Mouse (Mus musculus): ENCODE measurements around the gene Wipi1.
A peak's percentile ranks its signal among the peaks of the same experiment; 100 is the strongest.

Gene Wipi1

GRCm38 (mm10) chr11:109574604-109575003, 37.2 kb downstream of the Wipi1 start:
- no peak for DNase-seq

- no peak for DNase-seq
Measured at GRCm38 (mm10) chr11:109572051-109572450, 39.7 kb downstream of the Wipi1 start.

GRCm38 (mm10) chr11:109569809-109570208, 42.0 kb downstream of the Wipi1 start:
- no peak for DNase-seq

GRCm38 (mm10) chr11:109569007-109569618, 42.7 kb downstream of the Wipi1 start:
- no peak for DNase-seq

GRCm38 (mm10) chr11:109564466-109565214, 47.1 kb downstream of the Wipi1 start:
- DNase-seq: no peak

- no peak for DNase-seq
Measured at GRCm38 (mm10) chr11:109563708-109564107, 48.1 kb downstream of the Wipi1 start.

- DNase-seq: no peak
Measured at GRCm38 (mm10) chr11:109561445-109561844, 50.3 kb downstream of the Wipi1 start.

- DNase-seq: no peak
Measured at GRCm38 (mm10) chr11:109560793-109561257, 50.9 kb downstream of the Wipi1 start.

GRCm38 (mm10) chr11:109559241-109559640, 52.5 kb downstream of the Wipi1 start:
- DNase-seq: no peak

- no peak for DNase-seq
Measured at GRCm38 (mm10) chr11:109557419-109557818, 54.3 kb downstream of the Wipi1 start.

GRCm38 (mm10) chr11:109556130-109556529, 55.6 kb downstream of the Wipi1 start:
- no peak for DNase-seq

- no peak for DNase-seq
Measured at GRCm38 (mm10) chr11:109554443-109554842, 57.3 kb downstream of the Wipi1 start.

GRCm38 (mm10) chr11:109553921-109554320, 57.8 kb downstream of the Wipi1 start:
- no peak for DNase-seq

GRCm38 (mm10) chr11:109549599-109550290, 62.0 kb downstream of the Wipi1 start:
- no peak for DNase-seq

- DNase-seq: no peak
Measured at GRCm38 (mm10) chr11:109547652-109548051, 64.1 kb downstream of the Wipi1 start.

GRCm38 (mm10) chr11:109546305-109547001, 65.3 kb downstream of the Wipi1 start:
- DNase-seq: no peak

- no peak for DNase-seq
Measured at GRCm38 (mm10) chr11:109545700-109546143, 66.0 kb downstream of the Wipi1 start.

GRCm38 (mm10) chr11:109545265-109545664, 66.5 kb downstream of the Wipi1 start:
- DNase-seq: no peak

- no peak for DNase-seq
Measured at GRCm38 (mm10) chr11:109544432-109544831, 67.3 kb downstream of the Wipi1 start.

- no peak for DNase-seq
Measured at GRCm38 (mm10) chr11:109543466-109543865, 68.3 kb downstream of the Wipi1 start.

GRCm38 (mm10) chr11:109539290-109539689, 72.5 kb downstream of the Wipi1 start:
- no peak for DNase-seq

GRCm38 (mm10) chr11:109536939-109537338, 74.8 kb downstream of the Wipi1 start:
- no peak for DNase-seq

GRCm38 (mm10) chr11:109535966-109536365, 75.8 kb downstream of the Wipi1 start:
- DNase-seq: peak; percentile 63
